Comparison of ENCODE assay signal across 8 mouse cellular contexts in the genomic region with DNA sequence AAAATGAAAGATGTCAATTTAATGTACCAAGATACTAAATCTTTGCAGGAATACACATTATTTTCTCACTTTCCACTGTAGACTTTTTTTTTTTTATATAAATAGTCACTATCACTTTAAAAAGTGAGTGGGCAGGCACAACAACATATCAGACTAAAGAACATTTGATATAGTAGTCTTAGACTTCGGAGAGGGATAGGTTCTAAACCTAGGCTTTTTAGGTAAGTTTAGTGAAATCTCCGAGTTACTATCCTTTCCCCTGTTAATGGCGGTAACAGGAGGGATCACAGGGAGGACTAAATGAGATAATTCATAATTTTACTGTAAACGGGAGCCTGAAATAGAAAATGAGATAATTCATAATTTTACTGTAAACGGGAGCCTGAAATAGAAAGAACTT. TPM values are rescaled to one million over a fixed set of nuclear protein-coding genes. Genes with fewer than 3 reads are reported as not detected.
A peak's percentile ranks its signal among the peaks of the same experiment; 100 is the strongest.
DNase-seq lines count a peak whose midpoint lies in the region; ATAC-seq and TF ChIP-seq lines count a peak whose summit lies in the region.

No protein-coding gene starts in this region.

- intact Hi-C loops in left cerebral cortex, adult 2 months (cut with DNase I): loop anchor here (5.0 kb wide), 1 partner anchor 91 kb away; no protein-coding TSS in a partner anchor
- intact Hi-C loops in left cerebral cortex, postnatal 25 days (cut with DNase I): loop anchor here (5.0 kb wide), 1 partner anchor 96 kb away; no protein-coding TSS in a partner anchor

- 49% methylated on average over 5 of the region's 5 CpGs for WGBS in forebrain, embryonic 11.5 days
- 41% methylated on average over 5 of the region's 5 CpGs for WGBS in intestine, embryonic 16.5 days

- H3K4me3 ChIP-seq in left cerebral cortex, adult 2 months: peak overlapping the region; percentile 75
- H3K4me3 ChIP-seq in forebrain, embryonic 11.5 days (ENCODE audit: low read depth, low read length): no peak overlapping the region
- H3K4me3 ChIP-seq in intestine, embryonic 16.5 days (ENCODE audit: low read length): no peak overlapping the region
- peak overlapping the region; percentile 49 for H3K4me3 ChIP-seq in myocyte

- no peak for TF ChIP-seq CTCF in left cerebral cortex, adult 2 months (IDR thresholded peaks at IDR 0.05)

- no peaks in the 10 kb centered on the region for H3K9me3 ChIP-seq in forebrain, embryonic 11.5 days (ENCODE audit: control insufficient read depth, low read length)
- no peaks in the 10 kb centered on the region for H3K9me3 ChIP-seq in intestine, embryonic 16.5 days (ENCODE audit: control insufficient read depth, low read length)

- no peaks in the 10 kb centered on the region for H3K36me3 ChIP-seq in forebrain, embryonic 11.5 days (ENCODE audit: control insufficient read depth, insufficient read depth, low read length)
- no peaks in the 10 kb centered on the region for H3K36me3 ChIP-seq in intestine, embryonic 16.5 days (ENCODE audit: control insufficient read depth, insufficient read depth, low read length)
- H3K36me3 ChIP-seq in myocyte (ENCODE audit: control insufficient read depth, insufficient read depth): no peaks in the 10 kb centered on the region

- no peak for DNase-seq in left cerebral cortex, adult 2 months (ENCODE audit: extremely low spot score in 1 of 2, low spot score in 2 of 2)
- no peak for DNase-seq in left cerebral cortex, postnatal 25 days (ENCODE audit: low spot score in 2 of 2)
- no peak for DNase-seq in forebrain, embryonic 11.5 days (ENCODE audit: low spot score)
- DNase-seq in adrenal gland, adult 2 months: no peak
- no peak for DNase-seq in gastrocnemius, postnatal 4 days (ENCODE audit: low spot score in 2 of 2)

- H3K27me3 ChIP-seq in forebrain, embryonic 11.5 days (ENCODE audit: control insufficient read depth, insufficient read depth, low read length): no peaks in the 10 kb centered on the region
- no peaks in the 10 kb centered on the region for H3K27me3 ChIP-seq in intestine, embryonic 16.5 days (replicated peaks; ENCODE audit: control insufficient read depth, insufficient read depth, low read length)
- no peaks in the 10 kb centered on the region for H3K27me3 ChIP-seq in myocyte (ENCODE audit: control insufficient read depth, insufficient read depth, insufficient read length)

- H3K9ac ChIP-seq in forebrain, embryonic 11.5 days (ENCODE audit: low read length): no peak overlapping the region
- no peak overlapping the region for H3K9ac ChIP-seq in intestine, embryonic 16.5 days (ENCODE audit: low read depth, low read length)

- no peak overlapping the region for H3ac ChIP-seq in myocyte (ENCODE audit: control insufficient read depth, insufficient read length)

- H3K27ac ChIP-seq in left cerebral cortex, adult 2 months: peak overlapping the region; percentile 79
- H3K27ac ChIP-seq in forebrain, embryonic 11.5 days (ENCODE audit: low read depth, low read length): no peak overlapping the region
- no peak overlapping the region for H3K27ac ChIP-seq in intestine, embryonic 16.5 days (ENCODE audit: low read length)

- no peak overlapping the region for H3K4me2 ChIP-seq in forebrain, embryonic 11.5 days (ENCODE audit: low read depth, low read length, severe bottlenecking)
- H3K4me2 ChIP-seq in intestine, embryonic 16.5 days (ENCODE audit: low read depth, low read length): no peak overlapping the region
- H3K4me2 ChIP-seq in myocyte (ENCODE audit: low read depth): peak overlapping the region; percentile 71

- peaks cover 14% of the 10 kb centered on the region for H3K79me2 ChIP-seq in myocyte (ENCODE audit: control insufficient read depth, insufficient read depth)

- H3K4me1 ChIP-seq in forebrain, embryonic 11.5 days (replicated peaks; ENCODE audit: control insufficient read depth, insufficient read depth, low read length): no peaks in the 10 kb centered on the region; the same call in 1 of the 2 replicates
- H3K4me1 ChIP-seq in intestine, embryonic 16.5 days (ENCODE audit: control insufficient read depth, insufficient read depth, low read length): peaks cover 6% of the 10 kb centered on the region; the same call in 1 of the 2 replicates

- ATAC-seq in forebrain, embryonic 11.5 days (replicated peaks; ENCODE audit: low FRiP score): peak; percentile 28
- peak; percentile 41; the same call in 1 of the 2 replicates for ATAC-seq in intestine, embryonic 16.5 days
- ATAC-seq in erythroid progenitor cell, adult 5-6 weeks (replicated peaks; ENCODE audit: low FRiP score, poor library complexity, severe bottlenecking): no peak

- no peak for TF ChIP-seq POLR2A in myocyte (IDR thresholded peaks at IDR 0.05; ENCODE audit: insufficient read length, low read depth)

TF ChIP-seq in myocyte, 11 proteins besides CTCF, POLR2A, EP300 and RAD21:
- TF ChIP-seq MYOD1 (IDR thresholded peaks at IDR 0.05; ENCODE audit: control insufficient read depth in 1 of 3, insufficient read length in 2 of 3, low read depth in 2 of 3) (no peak), SRF (IDR thresholded peaks at IDR 0.05; ENCODE audit: control insufficient read depth, insufficient read length, low read depth) (no peak), E2F4 (IDR thresholded peaks at IDR 0.05; ENCODE audit: insufficient read depth) (no peak), TCF3 (IDR thresholded peaks at IDR 0.05; ENCODE audit: insufficient read length, low read depth) (no peak), MYOG (IDR thresholded peaks at IDR 0.05; ENCODE audit: control insufficient read depth in 1 of 3, insufficient read depth in 1 of 3, insufficient read length in 2 of 3, low read depth in 2 of 3) (no peak), REST (IDR thresholded peaks at IDR 0.05; ENCODE audit: insufficient read depth, insufficient read length) (no peak), CEBPB (IDR thresholded peaks at IDR 0.05; ENCODE audit: insufficient read depth, poor library complexity, severe bottlenecking) (no peak), MAX (IDR thresholded peaks at IDR 0.05; ENCODE audit: low read depth) (no peak), USF1 (IDR thresholded peaks at IDR 0.05; ENCODE audit: low read depth) (no peak), TCF12 (IDR thresholded peaks at IDR 0.05; ENCODE audit: insufficient read depth, poor library complexity, severe bottlenecking) (no peak), POLR2AphosphoS2 (IDR thresholded peaks at IDR 0.05; ENCODE audit: insufficient read length, low read depth) (no peak)

RNA-seq across cellular contexts. Expression of gene Vps41, which starts 0.4 kb away (rescaled TPM):
- 100 to 1,000 TPM; 152 to 158 TPM for total RNA-seq in left cerebral cortex, adult 2 months (2021)
- 100 to 1,000 TPM; 152 TPM for total RNA-seq in left cerebral cortex, postnatal 25 days (2021)
- 82.1 and 89.3 TPM in 2 replicates for polyA plus RNA-seq in forebrain, embryonic 11.5 days (2014; fragmentation: Nextera tagmentation; extraction: Ambion mirVana)
- polyA plus RNA-seq in intestine, embryonic 16.5 days (2015; fragmentation: Nextera tagmentation; extraction: Ambion mirVana): 62.5 and 64.2 TPM in 2 replicates
- polyA plus RNA-seq in myocyte (2012; fragmentation: generic; extraction: Trizol): 20.0 TPM
- 10 to 100 TPM; 73.9 to 76.0 TPM for total RNA-seq in adrenal gland, adult 2 months (2021)
- polyA plus RNA-seq in adrenal gland, adult 2 months (2012; rRNA removed): 8.5 and 8.8 TPM in 2 replicates
- 10 to 100 TPM; 43.0 to 44.5 TPM for total RNA-seq in gastrocnemius, postnatal 4 days (2021)
- total RNA-seq in erythroid progenitor cell, adult 5-6 weeks (2015; ENCODE audit: low replicate concordance): 10.1 and 24.7 TPM in 2 replicates
- total RNA-seq in erythroid progenitor cell, adult 5-6 weeks (2017; ENCODE audit: low replicate concordance): 12.2 and 14.5 TPM in 2 replicates

Comparison
In these comparisons a context has a peak if more than half of its experiments do, and no peak if none do; other contexts are left out.
1. H3K4me3 ChIP-seq: peak in left cerebral cortex, adult 2 months (single experiment) and myocyte (single experiment); none in forebrain, embryonic 11.5 days (single experiment) and intestine, embryonic 16.5 days (single experiment).